Mouse (Mus musculus): ENCODE data around the gene Jmjd7. TPM values are rescaled to one million over a fixed set of nuclear protein-coding genes. Genes with fewer than 3 reads are reported as not detected.

Gene Jmjd7
- polyA plus RNA-seq, 1 experiment from 2014 or later = 21.2 TPM

DNA sequence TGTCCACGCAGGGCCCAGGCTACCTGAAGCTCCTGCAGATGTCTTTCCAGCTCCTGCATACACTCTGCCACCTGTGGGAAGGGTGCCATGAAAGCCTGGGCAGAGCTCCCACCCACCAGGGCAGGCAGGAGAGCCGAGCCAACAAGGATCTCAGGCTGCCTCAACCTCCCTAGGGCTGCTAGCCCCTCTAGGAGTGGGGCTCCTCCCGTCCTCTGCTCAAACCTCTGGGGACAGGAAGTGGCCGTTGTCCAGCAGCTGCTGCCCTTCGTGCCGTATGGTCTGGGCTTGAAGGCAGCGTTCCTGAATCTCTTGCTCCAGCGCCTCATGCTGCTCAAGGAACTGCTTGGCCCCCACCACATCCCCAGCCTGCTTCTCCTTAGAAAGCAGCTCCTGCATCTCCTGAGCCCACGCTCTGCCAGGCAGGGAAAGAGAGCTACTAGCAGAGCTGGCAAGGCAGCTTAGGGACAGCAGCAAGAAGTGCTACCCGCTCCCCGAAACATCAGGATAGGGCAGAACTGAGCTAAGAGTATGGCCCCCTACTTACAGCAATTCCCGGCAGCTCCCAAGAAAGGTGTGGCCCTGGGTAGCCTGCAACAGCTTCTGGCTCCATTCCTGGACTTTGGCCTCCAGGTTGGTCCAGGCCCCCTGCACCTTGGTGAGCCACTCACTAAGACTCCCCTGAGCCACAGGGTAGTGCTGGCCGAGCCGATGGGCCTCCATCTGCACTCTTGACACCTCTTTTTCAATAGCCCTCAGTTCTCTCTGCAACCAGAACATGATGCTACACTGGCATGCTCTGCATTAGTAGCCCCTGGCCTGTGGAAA, 19.4 kb downstream of the Jmjd7 start:
- WGBS = 53% methylated on average over 14 of the region's 14 CpGs
- Histone ChIP-seq H3K4me2 (no peak overlapping the region), H3K36me3 (0 out of 2 replicates have a peak, but pooled peaks cover 5% of the 10 kb centered on the region), H3K9me3 (no peaks in the 10 kb centered on the region), H3K27ac (no peak overlapping the region), H3K27me3 (no peaks in the 10 kb centered on the region), H3K4me1 (0 out of 2 replicates have a peak, but pooled peaks cover 8% of the 10 kb centered on the region), H3K4me3 (no peak overlapping the region), H3K9ac (no peak overlapping the region)
- no peak for ATAC-seq (ENCODE audit: borderline replicate concordance, extremely low read depth, low FRiP score, low TSS enrichment)

DNA sequence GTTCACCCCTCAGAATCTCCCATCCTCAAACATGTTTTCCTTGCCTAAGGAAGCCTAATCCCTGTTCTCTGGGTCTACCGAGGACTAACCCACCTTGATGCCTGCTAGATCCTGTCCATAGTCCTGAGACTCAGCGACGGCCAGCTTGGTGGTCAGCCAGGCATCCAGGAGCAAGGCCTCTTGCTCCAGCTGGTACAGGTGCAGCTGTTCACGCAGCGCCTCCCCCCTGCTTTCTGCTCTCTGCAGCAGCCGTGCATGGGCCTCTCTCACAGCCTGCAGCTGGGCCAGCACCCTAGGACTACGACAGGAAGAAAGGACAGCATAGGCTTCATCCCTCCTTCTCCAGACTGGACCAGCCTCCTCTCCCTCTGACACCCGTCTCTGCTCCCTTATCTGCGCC, 20.9 kb downstream of the Jmjd7 start:
- 70% methylated on average over 9 of the region's 9 CpGs for WGBS
- Histone ChIP-seq H3K4me3 (no peak overlapping the region), H3K27ac (no peak overlapping the region), H3K4me2 (no peak overlapping the region), H3K4me1 (0 out of 2 replicates have a peak, but pooled peaks cover 8% of the 10 kb centered on the region), H3K9me3 (no peaks in the 10 kb centered on the region), H3K36me3 (no peaks in the 10 kb centered on the region), H3K9ac (no peak overlapping the region), H3K27me3 (no peaks in the 10 kb centered on the region)
- ATAC-seq (ENCODE audit: borderline replicate concordance, extremely low read depth, low FRiP score, low TSS enrichment) = no peak

GRCm38 (mm10) chr2:120049632-120050274, 22.5 kb downstream of the Jmjd7 start:
- Histone ChIP-seq H3K36me3 (no peaks in the 10 kb centered on the region), H3K4me3 (no peak overlapping the region), H3K4me1 (0 out of 2 replicates have a peak, but pooled peaks cover 5% of the 10 kb centered on the region), H3K27ac (no peak overlapping the region), H3K27me3 (no peaks in the 10 kb centered on the region), H3K9me3 (no peaks in the 10 kb centered on the region), H3K9ac (no peak overlapping the region), H3K4me2 (no peak overlapping the region)
- ATAC-seq (ENCODE audit: borderline replicate concordance, extremely low read depth, low FRiP score, low TSS enrichment) = no peak
- WGBS = 58% methylated on average over 10 of the region's 10 CpGs

- Histone ChIP-seq H3K4me3 (no peak overlapping the region), H3K27ac (no peak overlapping the region), H3K9me3 (no peaks in the 10 kb centered on the region), H3K4me1 (no peaks in the 10 kb centered on the region), H3K9ac (no peak overlapping the region), H3K36me3 (no peaks in the 10 kb centered on the region), H3K4me2 (no peak overlapping the region), H3K27me3 (no peaks in the 10 kb centered on the region)
- WGBS = 43% methylated on average over 6 of the region's 6 CpGs
- no peak for ATAC-seq (ENCODE audit: borderline replicate concordance, extremely low read depth, low FRiP score, low TSS enrichment)
Observed at GRCm38 (mm10) chr2:120051405-120051804, 24.1 kb downstream of the Jmjd7 start.

- no peaks in the 10 kb centered on the region for H3K36me3 ChIP-seq
- ATAC-seq (ENCODE audit: borderline replicate concordance, extremely low read depth, low FRiP score, low TSS enrichment) = no peak
- H3K4me1 ChIP-seq = peaks cover 12% of the 10 kb centered on the region
- H3K4me3 ChIP-seq = no peak overlapping the region
- no peaks in the 10 kb centered on the region for H3K9me3 ChIP-seq
- H3K9ac ChIP-seq = no peak overlapping the region
- H3K27ac ChIP-seq = no peak overlapping the region
- no peaks in the 10 kb centered on the region for H3K27me3 ChIP-seq
- WGBS = 79% methylated on average over 12 of the region's 12 CpGs
- no peak overlapping the region for H3K4me2 ChIP-seq
Observed at GRCm38 (mm10) chr2:120054771-120055552, 27.7 kb downstream of the Jmjd7 start.

- no peak for ATAC-seq (ENCODE audit: borderline replicate concordance, extremely low read depth, low FRiP score, low TSS enrichment)
- H3K4me1 ChIP-seq = peaks cover 19% of the 10 kb centered on the region
- H3K27ac ChIP-seq = no peak overlapping the region
- no peaks in the 10 kb centered on the region for H3K9me3 ChIP-seq
- no peak overlapping the region for H3K9ac ChIP-seq
- H3K4me2 ChIP-seq = no peak overlapping the region
- H3K27me3 ChIP-seq = no peaks in the 10 kb centered on the region
- no peak overlapping the region for H3K4me3 ChIP-seq
- WGBS = 78% methylated on average over 10 of the region's 10 CpGs
- H3K36me3 ChIP-seq = no peaks in the 10 kb centered on the region
Observed at GRCm38 (mm10) chr2:120055923-120056322, 28.6 kb downstream of the Jmjd7 start.

- H3K27ac ChIP-seq = peak overlapping the region; percentile 85; the same call in 1 of the 2 replicates
- ATAC-seq (ENCODE audit: borderline replicate concordance, extremely low read depth, low FRiP score, low TSS enrichment) = no peak
- no peak overlapping the region for H3K4me3 ChIP-seq
- H3K27me3 ChIP-seq = no peaks in the 10 kb centered on the region
- no peak overlapping the region for H3K4me2 ChIP-seq
- H3K9ac ChIP-seq = no peak overlapping the region
- H3K4me1 ChIP-seq = peaks cover 26% of the 10 kb centered on the region
- no peaks in the 10 kb centered on the region for H3K9me3 ChIP-seq
- WGBS = 75% methylated on average over 4 of the region's 4 CpGs
- no peaks in the 10 kb centered on the region for H3K36me3 ChIP-seq
Observed at GRCm38 (mm10) chr2:120058818-120059217, 31.5 kb downstream of the Jmjd7 start.

GRCm38 (mm10) chr2:120059466-120059865, 32.2 kb downstream of the Jmjd7 start:
- no peaks in the 10 kb centered on the region for H3K9me3 ChIP-seq
- no peaks in the 10 kb centered on the region for H3K27me3 ChIP-seq
- H3K4me1 ChIP-seq = peaks cover 26% of the 10 kb centered on the region
- H3K27ac ChIP-seq = peak overlapping the region; percentile 85
- H3K9ac ChIP-seq = no peak overlapping the region
- H3K4me3 ChIP-seq = no peak overlapping the region
- no peaks in the 10 kb centered on the region for H3K36me3 ChIP-seq
- peak overlapping the region; percentile 11; the same call in 1 of the 2 replicates for H3K4me2 ChIP-seq
- WGBS = 57% methylated on average over 3 of the region's 3 CpGs
- ATAC-seq (ENCODE audit: borderline replicate concordance, extremely low read depth, low FRiP score, low TSS enrichment) = no peak

DNA sequence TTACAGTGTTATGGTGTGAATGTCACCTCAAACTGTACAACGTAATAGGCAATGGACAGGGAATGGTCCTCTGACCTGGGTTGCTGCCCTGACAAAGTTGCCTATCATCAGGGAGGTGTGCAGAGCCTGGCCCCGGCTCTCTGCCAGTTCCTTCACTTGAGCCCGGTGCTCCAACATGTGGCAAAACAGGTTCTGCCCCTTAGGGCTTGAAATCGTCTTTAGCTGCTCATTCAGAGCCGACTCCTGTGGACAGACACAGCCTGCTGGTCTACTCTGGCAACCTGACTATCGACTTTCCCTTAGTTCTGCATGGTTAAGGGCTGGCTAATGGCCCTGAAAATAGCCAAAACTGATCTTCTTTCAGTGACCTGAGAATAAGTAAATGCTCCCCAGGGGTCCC, 32.9 kb downstream of the Jmjd7 start:
- no peak overlapping the region for H3K4me3 ChIP-seq
- peaks cover 26% of the 10 kb centered on the region for H3K4me1 ChIP-seq
- H3K36me3 ChIP-seq = no peaks in the 10 kb centered on the region
- H3K4me2 ChIP-seq = no peak overlapping the region
- no peaks in the 10 kb centered on the region for H3K9me3 ChIP-seq
- peak overlapping the region; percentile 85 for H3K27ac ChIP-seq
- WGBS = 47% methylated on average over 6 of the region's 6 CpGs
- peak; percentile 55 for ATAC-seq (ENCODE audit: borderline replicate concordance, extremely low read depth, low FRiP score, low TSS enrichment)
- H3K9ac ChIP-seq = 0 out of 2 replicates have a peak overlapping the region, but pooled peaks have one; percentile 13
- no peaks in the 10 kb centered on the region for H3K27me3 ChIP-seq

GRCm38 (mm10) chr2:120060651-120061050, 33.4 kb downstream of the Jmjd7 start:
- peaks cover 26% of the 10 kb centered on the region for H3K4me1 ChIP-seq
- H3K36me3 ChIP-seq = no peaks in the 10 kb centered on the region
- no peak overlapping the region for H3K4me2 ChIP-seq
- no peaks in the 10 kb centered on the region for H3K9me3 ChIP-seq
- 0 out of 2 replicates have a peak overlapping the region, but pooled peaks have one; percentile 13 for H3K9ac ChIP-seq
- ATAC-seq (ENCODE audit: borderline replicate concordance, extremely low read depth, low FRiP score, low TSS enrichment) = no peak
- no peak overlapping the region for H3K4me3 ChIP-seq
- no peaks in the 10 kb centered on the region for H3K27me3 ChIP-seq
- peak overlapping the region; percentile 85 for H3K27ac ChIP-seq
- WGBS = 59% methylated on average over 9 of the region's 9 CpGs

DNA sequence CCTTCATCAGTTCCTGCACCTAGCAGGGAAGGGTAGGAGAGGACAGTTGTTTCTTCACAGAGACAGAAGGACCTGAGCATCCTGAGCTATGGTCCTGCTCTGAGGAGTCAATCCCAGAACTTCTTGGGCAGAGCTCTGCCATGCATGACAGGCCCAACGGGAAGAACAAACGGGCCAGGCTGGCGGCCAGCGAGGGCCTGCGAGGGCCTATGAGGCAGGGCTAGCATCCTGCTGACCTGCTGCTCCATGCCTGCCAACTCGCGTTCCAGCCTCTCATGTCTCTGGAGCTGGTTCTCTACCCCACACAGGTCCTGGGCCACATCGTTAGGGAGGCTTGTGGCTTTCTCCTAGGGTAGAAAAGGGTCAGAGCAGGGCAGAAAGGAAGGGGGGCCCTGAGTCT, 35.0 kb downstream of the Jmjd7 start:
- Histone ChIP-seq H3K9ac (no peak overlapping the region), H3K36me3 (no peaks in the 10 kb centered on the region), H3K27ac (no peak overlapping the region), H3K4me3 (no peak overlapping the region), H3K4me1 (peaks cover 26% of the 10 kb centered on the region), H3K27me3 (no peaks in the 10 kb centered on the region), H3K4me2 (no peak overlapping the region), H3K9me3 (no peaks in the 10 kb centered on the region)
- no peak for ATAC-seq (ENCODE audit: borderline replicate concordance, extremely low read depth, low FRiP score, low TSS enrichment)
- 82% methylated on average over 8 of the region's 8 CpGs for WGBS
